Mouse (Mus musculus) neural tube, embryonic 14.5 days (tissue): ENCODE results near the gene Purb. TPM values are rescaled to one million over a fixed set of nuclear protein-coding genes. Genes with fewer than 3 reads are reported as not detected.

Experiments used
- ATAC-seq: fragments of 200-750 bp; cut with Nextera tagmentation; 2 replicates; pipeline ENCODE4 v1.8.0; 2017; ENCODE audit warnings: low read depth, mild to moderate bottlenecking, moderate TSS enrichment, moderate library complexity
- H3K27ac ChIP-seq: fragments of 300-500 bp; sonication (generic); 2 replicates; pipeline ENCODE4 v1.5.1; 2014; ENCODE audit warnings: low read depth, mild to moderate bottlenecking, control low read depth, low read length, moderate library complexity, mixed read lengths
- H3K27me3 ChIP-seq: fragments of 300-500 bp; sonication (generic); 2 replicates; pipeline ENCODE4 v1.6.1; 2014; ENCODE audit warnings: low read length; ENCODE audit not compliant: control insufficient read depth, insufficient read depth
- H3K36me3 ChIP-seq: fragments of 300-500 bp; sonication (generic); 2 replicates; pipeline ENCODE4 v1.6.1; 2014; ENCODE audit warnings: low read length, mixed read lengths; ENCODE audit not compliant: control insufficient read depth, insufficient read depth
- H3K4me1 ChIP-seq: fragments of 300-500 bp; sonication (generic); 2 replicates; pipeline ENCODE4 v1.6.1; 2014; ENCODE audit warnings: low read length; ENCODE audit not compliant: control insufficient read depth, insufficient read depth
- H3K4me2 ChIP-seq: fragments of 300-500 bp; sonication (generic); 2 replicates; pipeline ENCODE4 v1.6.1; 2014; ENCODE audit warnings: mild to moderate bottlenecking, low read depth, low read length, control low read depth
- H3K4me3 ChIP-seq: fragments of 300-500 bp; sonication (generic); 2 replicates; pipeline ENCODE4 v1.5.1; 2014; ENCODE audit warnings: low read depth, low read length, control low read depth, mixed read lengths
- H3K9ac ChIP-seq: fragments of 300-500 bp; sonication (generic); replicated peaks from 2 replicates; pipeline ENCODE4 v1.6.1; 2014; ENCODE audit warnings: low read depth, mild to moderate bottlenecking, control low read depth, low read length, mixed read lengths
- H3K9me3 ChIP-seq: fragments of 300-500 bp; sonication (generic); 2 replicates; pipeline ENCODE4 v1.6.1; 2016; ENCODE audit warnings: low read length; ENCODE audit not compliant: control insufficient read depth
- WGBS: fragments of 180-500 bp; shearing (Covaris S2); extraction: QIAGEN DNeasy Blood & Tissue Kit; methylation state at CpG from one replicate; pipeline ENCODE4 v1.1.7; 2014; 5-methylcytosine and 5-hydroxymethylcytosine counted together
- polyA plus RNA-seq: library from polyadenylated mRNA; unstranded; fragments of >200 nt; fragmentation: Nextera tagmentation; extraction: Ambion mirVana; gene quantifications from 2 replicates; pipeline ENCODE4 v1.2.1, GENCODE M21; 2014

Purb gene
- polyA plus RNA-seq, result 11.4 and 11.6 TPM in 2 replicates

GRCm38 (mm10) chr11:6475867-6476484 is at the start of gene Purb:
TSS of gene Purb (minus strand) at chr11:6475917.
- H3K4me2 ChIP-seq, result peak within 1 kb of the TSS; percentile 97
- peak within 1 kb of the TSS; percentile 97 for H3K27ac ChIP-seq
- H3K4me1 ChIP-seq, result peaks cover 27% of the 10 kb centered on the region
- no peaks in the 10 kb centered on the region for H3K36me3 ChIP-seq
- no peaks in the 10 kb centered on the region for H3K9me3 ChIP-seq
- H3K4me3 ChIP-seq, result peak within 1 kb of the TSS; percentile 96
- ATAC-seq, result peak; percentile 94
- H3K27me3 ChIP-seq, result no peaks in the 10 kb centered on the region
- under 1% methylated on average over 36 of the region's 76 CpGs for WGBS
- H3K9ac ChIP-seq, result peak within 1 kb of the TSS; percentile 92

GRCm38 (mm10) chr11:6525241-6525640 is 49.5 kb upstream of the Purb start:
- WGBS, result 79% methylated on average over 1 of the region's 1 CpGs
- Histone ChIP-seq H3K9ac (no peak overlapping the region), H3K36me3 (peaks cover 11% of the 10 kb centered on the region), H3K4me2 (no peak overlapping the region), H3K4me3 (no peak overlapping the region), H3K27me3 (no peaks in the 10 kb centered on the region), H3K4me1 (peaks cover 11% of the 10 kb centered on the region; the same call in 1 of the 2 replicates), H3K27ac (no peak overlapping the region), H3K9me3 (no peaks in the 10 kb centered on the region)
- ATAC-seq, result no peak

GRCm38 (mm10) chr11:6524880-6525238 is 49.1 kb upstream of the Purb start:
- no peak for ATAC-seq
- no peak overlapping the region for H3K27ac ChIP-seq
- H3K4me2 ChIP-seq, result no peak overlapping the region

GRCm38 (mm10) chr11:6524165-6524879 is 48.6 kb upstream of the Purb start:
- Histone ChIP-seq H3K27ac (no peak overlapping the region), H3K4me1 (peaks cover 11% of the 10 kb centered on the region; the same call in 1 of the 2 replicates), H3K9ac (no peak overlapping the region), H3K36me3 (peaks cover 11% of the 10 kb centered on the region), H3K9me3 (no peaks in the 10 kb centered on the region), H3K4me2 (no peak overlapping the region), H3K27me3 (no peaks in the 10 kb centered on the region), H3K4me3 (no peak overlapping the region)
- WGBS, result 90% methylated on average over 8 of the region's 8 CpGs
- ATAC-seq, result no peak

More at GRCm38 (mm10) chr11:6524880-6525238, 49.1 kb upstream of the Purb start:
- Histone ChIP-seq H3K27me3 (no peaks in the 10 kb centered on the region), H3K9ac (no peak overlapping the region), H3K36me3 (peaks cover 11% of the 10 kb centered on the region), H3K4me3 (no peak overlapping the region), H3K4me1 (peaks cover 11% of the 10 kb centered on the region; the same call in 1 of the 2 replicates), H3K9me3 (no peaks in the 10 kb centered on the region)
- 89% methylated on average over 4 of the region's 4 CpGs for WGBS

- no peak overlapping the region for H3K4me2 ChIP-seq
- no peaks in the 10 kb centered on the region for H3K9me3 ChIP-seq
- no peaks in the 10 kb centered on the region for H3K27me3 ChIP-seq
- H3K27ac ChIP-seq, result no peak overlapping the region
- H3K36me3 ChIP-seq, result peaks cover 11% of the 10 kb centered on the region
- no peak overlapping the region for H3K4me3 ChIP-seq
- WGBS, result 63% methylated on average over 1 of the region's 1 CpGs
- ATAC-seq, result no peak
- H3K9ac ChIP-seq, result no peak overlapping the region
- H3K4me1 ChIP-seq, result peaks cover 11% of the 10 kb centered on the region; the same call in 1 of the 2 replicates
Observed at GRCm38 (mm10) chr11:6523662-6524088, 48.0 kb upstream of the Purb start.

- Histone ChIP-seq H3K4me1 (peaks cover 9% of the 10 kb centered on the region; the same call in 1 of the 2 replicates), H3K27ac (no peak overlapping the region), H3K9me3 (no peaks in the 10 kb centered on the region), H3K4me3 (no peak overlapping the region), H3K27me3 (no peaks in the 10 kb centered on the region), H3K4me2 (no peak overlapping the region), H3K36me3 (peaks cover 11% of the 10 kb centered on the region), H3K9ac (no peak overlapping the region)
- ATAC-seq, result no peak
- WGBS, result 78% methylated on average over 9 of the region's 9 CpGs
Observed at GRCm38 (mm10) chr11:6522782-6523525, 47.2 kb upstream of the Purb start.

GRCm38 (mm10) chr11:6520507-6521173 is 44.9 kb upstream of the Purb start, which contains the start of gene Myo1g:
TSS of gene Myo1g (minus strand) at chr11:6520965.
- H3K4me1 ChIP-seq, result no peaks in the 10 kb centered on the region
- H3K36me3 ChIP-seq, result peaks cover 11% of the 10 kb centered on the region
- no peak within 1 kb of the TSS for H3K4me3 ChIP-seq
- whole genome bisulfite sequencing, result 78% methylated on average over 7 of the region's 7 CpGs
- ATAC-seq, result no peak
- no peaks in the 10 kb centered on the region for H3K9me3 ChIP-seq
- no peaks in the 10 kb centered on the region for H3K27me3 ChIP-seq
- no peak within 1 kb of the TSS for H3K27ac ChIP-seq
- no peak within 1 kb of the TSS for H3K4me2 ChIP-seq
- no peak within 1 kb of the TSS for H3K9ac ChIP-seq

- Histone ChIP-seq H3K36me3 (peaks cover under 1% of the 10 kb centered on the region; the same call in 1 of the 2 replicates), H3K9ac (no peak overlapping the region), H3K4me1 (no peaks in the 10 kb centered on the region), H3K27ac (no peak overlapping the region), H3K4me2 (no peak overlapping the region), H3K27me3 (no peaks in the 10 kb centered on the region), H3K9me3 (no peaks in the 10 kb centered on the region), H3K4me3 (no peak overlapping the region)
- 75% methylated on average over 11 of the region's 11 CpGs for WGBS
- no peak for ATAC-seq
Observed at GRCm38 (mm10) chr11:6519491-6520033, 43.8 kb upstream of the Purb start.
